Mouse (Mus musculus) mammary gland, adult 2 months (tissue): ENCODE results near the gene Odc1. TPM values are rescaled to one million over a fixed set of nuclear protein-coding genes. Genes with fewer than 3 reads are reported as not detected.

ENCODE experiments used
- polyA plus RNA-seq: library from polyadenylated mRNA; depleted of rRNA; stranded (reverse); fragments of >200 nt; gene quantifications from 2 replicates; pipeline ENCODE4 v1.2.3, GENCODE M21; 2012; ENCODE audit warnings: low replicate concordance; rRNA removed

Gene Odc1
- polyA plus RNA-seq = 37.9 and 48.5 TPM in 2 replicates

DNA sequence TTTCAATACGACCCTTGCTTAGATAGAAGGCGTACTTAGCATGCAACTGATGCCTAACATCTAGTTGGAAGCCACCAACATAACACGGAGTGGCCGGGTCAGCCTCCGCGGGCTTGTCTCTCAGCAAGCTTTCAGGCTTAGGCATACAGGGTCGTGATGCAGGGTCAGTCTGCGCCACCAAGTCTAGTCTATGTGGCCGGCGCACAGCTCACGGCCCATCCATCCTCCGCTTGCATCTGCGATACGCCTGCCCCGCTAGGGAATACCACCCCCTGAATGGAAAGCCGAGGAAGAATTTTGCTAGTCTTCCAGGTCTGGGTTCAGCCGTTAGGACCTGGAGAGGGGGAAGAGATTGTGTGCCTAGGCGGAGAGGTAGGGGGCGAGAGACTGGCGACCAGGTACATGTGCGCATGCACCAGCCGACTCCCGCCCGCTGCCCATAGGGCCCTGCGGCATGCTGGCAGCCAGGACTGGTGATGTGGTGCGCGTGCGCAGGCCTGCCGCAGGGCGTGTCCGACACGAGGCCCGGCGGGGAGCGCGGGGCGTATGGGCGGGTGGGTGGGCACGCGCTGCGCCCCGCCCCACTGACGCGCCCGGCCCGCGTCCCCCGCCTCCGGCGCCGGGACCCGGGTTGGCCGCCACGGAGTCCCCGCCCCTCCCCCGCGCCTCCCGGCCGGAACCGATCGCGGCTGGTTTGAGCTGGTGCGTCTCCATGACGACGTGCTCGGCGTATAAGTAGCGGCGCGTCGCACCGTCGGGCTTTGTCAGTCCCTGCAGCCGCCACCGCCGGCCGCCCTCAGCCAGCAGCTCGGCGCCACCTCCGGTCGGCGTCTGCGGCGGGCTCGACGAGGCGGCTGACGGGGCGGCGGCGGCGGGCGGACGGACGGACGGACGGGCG lies at the start of gene Odc1:
Odc1 (plus strand) TSS at position 586 of the 898 bp plus-strand sequence.

Other genes starting within 250 kb of the Odc1 start
- gene Atp6v1c2, start 215.4 kb upstream of the Odc1 start, polyA plus RNA-seq = 0.26 and 2.2 TPM in 2 replicates
- 3.5 and 3.6 TPM in 2 replicates for gene Nol10, start 196.3 kb upstream of the Odc1 start, polyA plus RNA-seq
- gene Hpcal1, start 146.1 kb downstream of the Odc1 start, polyA plus RNA-seq = 81.9 and 102 TPM in 2 replicates